Mouse (Mus musculus): ENCODE measurements around the gene Hspa5. TPM values are rescaled to one million over a fixed set of nuclear protein-coding genes. Genes with fewer than 3 reads are reported as not detected.

Gene Hspa5
- polyA plus RNA-seq (2015; fragmentation: Nextera tagmentation; extraction: Ambion mirVana): 688 and 780 TPM in 2 replicates

GRCm38 (mm10) chr2:34771368-34772226 is at the start of gene Hspa5:
Gene Hspa5 (plus strand): TSS chr2:34771970.
- DNase-seq (ENCODE audit: low spot score) (peak; percentile 100), ATAC-seq (replicated peaks; ENCODE audit: low FRiP score, low read depth) (peak; percentile 99)
- Histone ChIP-seq H3K9me3 (replicated peaks; ENCODE audit: low read length) (no peaks in the 10 kb centered on the region), H3K36me3 (ENCODE audit: insufficient read depth, low read length) (peaks cover 28% of the 10 kb centered on the region), H3K4me3 (replicated peaks; ENCODE audit: low read depth, low read length) (peak within 1 kb of the TSS; percentile 87), H3K4me1 (replicated peaks; ENCODE audit: insufficient read depth, low read length) (peaks cover 22% of the 10 kb centered on the region), H3K4me2 (ENCODE audit: low read length) (peak within 1 kb of the TSS; percentile 77), H3K9ac (ENCODE audit: low read depth, low read length) (peak within 1 kb of the TSS; percentile 97), H3K27ac (peak within 1 kb of the TSS; percentile 93), H3K27me3 (ENCODE audit: insufficient read depth, low read length) (no peaks in the 10 kb centered on the region)
- no peak for TF ChIP-seq CTCF (IDR thresholded peaks at IDR 0.05; ENCODE audit: low read depth)
- under 1% methylated on average over 60 of the region's 60 CpGs for WGBS

GRCm38 (mm10) chr2:34725269-34725668 is 46.5 kb upstream of the Hspa5 start:
- DNase-seq (ENCODE audit: low spot score): no peak
- ATAC-seq (replicated peaks; ENCODE audit: low FRiP score, low read depth): no peak
- Histone ChIP-seq H3K9ac (ENCODE audit: low read depth, low read length) (no peak overlapping the region), H3K4me1 (replicated peaks; ENCODE audit: insufficient read depth, low read length) (no peaks in the 10 kb centered on the region), H3K36me3 (ENCODE audit: insufficient read depth, low read length) (peaks cover 31% of the 10 kb centered on the region), H3K4me2 (ENCODE audit: low read length) (no peak overlapping the region), H3K27ac (no peak overlapping the region), H3K27me3 (ENCODE audit: insufficient read depth, low read length) (no peaks in the 10 kb centered on the region), H3K9me3 (replicated peaks; ENCODE audit: low read length) (no peaks in the 10 kb centered on the region), H3K4me3 (replicated peaks; ENCODE audit: low read depth, low read length) (no peak overlapping the region)
- TF ChIP-seq CTCF (IDR thresholded peaks at IDR 0.05; ENCODE audit: low read depth): no peak
- 95% methylated on average over 5 of the region's 5 CpGs for WGBS

GRCm38 (mm10) chr2:34727045-34727728 is 44.6 kb upstream of the Hspa5 start:
- H3K4me2 ChIP-seq (ENCODE audit: low read length): no peak overlapping the region
- WGBS: 92% methylated on average over 8 of the region's 8 CpGs
- no peaks in the 10 kb centered on the region for H3K9me3 ChIP-seq (replicated peaks; ENCODE audit: low read length)
- H3K9ac ChIP-seq (ENCODE audit: low read depth, low read length): no peak overlapping the region
- ATAC-seq (replicated peaks; ENCODE audit: low FRiP score, low read depth) (no peak), DNase-seq (ENCODE audit: low spot score) (no peak)
- H3K27me3 ChIP-seq (ENCODE audit: insufficient read depth, low read length): no peaks in the 10 kb centered on the region
- H3K36me3 ChIP-seq (ENCODE audit: insufficient read depth, low read length): peaks cover 29% of the 10 kb centered on the region
- H3K4me3 ChIP-seq (replicated peaks; ENCODE audit: low read depth, low read length): no peak overlapping the region
- H3K4me1 ChIP-seq (replicated peaks; ENCODE audit: insufficient read depth, low read length): no peaks in the 10 kb centered on the region
- H3K27ac ChIP-seq: no peak overlapping the region
- TF ChIP-seq CTCF (IDR thresholded peaks at IDR 0.05; ENCODE audit: low read depth): no peak

GRCm38 (mm10) chr2:34736626-34737025 is 35.1 kb upstream of the Hspa5 start:
- WGBS: 92% methylated on average over 1 of the region's 1 CpGs
- Histone ChIP-seq H3K4me1 (replicated peaks; ENCODE audit: insufficient read depth, low read length) (no peaks in the 10 kb centered on the region), H3K27ac (no peak overlapping the region), H3K4me3 (replicated peaks; ENCODE audit: low read depth, low read length) (no peak overlapping the region), H3K9me3 (replicated peaks; ENCODE audit: low read length) (no peaks in the 10 kb centered on the region), H3K27me3 (ENCODE audit: insufficient read depth, low read length) (no peaks in the 10 kb centered on the region), H3K36me3 (ENCODE audit: insufficient read depth, low read length) (no peaks in the 10 kb centered on the region), H3K4me2 (ENCODE audit: low read length) (no peak overlapping the region), H3K9ac (ENCODE audit: low read depth, low read length) (no peak overlapping the region)
- ATAC-seq (replicated peaks; ENCODE audit: low FRiP score, low read depth): no peak
- no peak for TF ChIP-seq CTCF (IDR thresholded peaks at IDR 0.05; ENCODE audit: low read depth)
- no peak for DNase-seq (ENCODE audit: low spot score)

GRCm38 (mm10) chr2:34737911-34738310 is 33.9 kb upstream of the Hspa5 start:
- H3K9me3 ChIP-seq (replicated peaks; ENCODE audit: low read length): no peaks in the 10 kb centered on the region
- H3K9ac ChIP-seq (ENCODE audit: low read depth, low read length): no peak overlapping the region
- H3K4me3 ChIP-seq (replicated peaks; ENCODE audit: low read depth, low read length): no peak overlapping the region
- H3K36me3 ChIP-seq (ENCODE audit: insufficient read depth, low read length): no peaks in the 10 kb centered on the region
- WGBS: 57% methylated on average over 1 of the region's 1 CpGs
- TF ChIP-seq CTCF (IDR thresholded peaks at IDR 0.05; ENCODE audit: low read depth): no peak
- no peaks in the 10 kb centered on the region for H3K4me1 ChIP-seq (replicated peaks; ENCODE audit: insufficient read depth, low read length)
- H3K4me2 ChIP-seq (ENCODE audit: low read length): no peak overlapping the region
- ATAC-seq (replicated peaks; ENCODE audit: low FRiP score, low read depth) (no peak), DNase-seq (ENCODE audit: low spot score) (no peak)
- no peaks in the 10 kb centered on the region for H3K27me3 ChIP-seq (ENCODE audit: insufficient read depth, low read length)
- no peak overlapping the region for H3K27ac ChIP-seq

GRCm38 (mm10) chr2:34739684-34740391 is 31.9 kb upstream of the Hspa5 start:
- Histone ChIP-seq H3K9me3 (replicated peaks; ENCODE audit: low read length) (no peaks in the 10 kb centered on the region), H3K4me2 (ENCODE audit: low read length) (no peak overlapping the region), H3K36me3 (ENCODE audit: insufficient read depth, low read length) (no peaks in the 10 kb centered on the region), H3K9ac (ENCODE audit: low read depth, low read length) (no peak overlapping the region), H3K27ac (no peak overlapping the region), H3K4me3 (replicated peaks; ENCODE audit: low read depth, low read length) (no peak overlapping the region), H3K27me3 (ENCODE audit: insufficient read depth, low read length) (no peaks in the 10 kb centered on the region), H3K4me1 (replicated peaks; ENCODE audit: insufficient read depth, low read length) (no peaks in the 10 kb centered on the region)
- no peak for TF ChIP-seq CTCF (IDR thresholded peaks at IDR 0.05; ENCODE audit: low read depth)
- WGBS: 63% methylated on average over 1 of the region's 1 CpGs
- ATAC-seq (replicated peaks; ENCODE audit: low FRiP score, low read depth) (no peak), DNase-seq (ENCODE audit: low spot score) (no peak)

Measured in kidney, postnatal 0 days (tissue).